Mouse (Mus musculus) ovary, postnatal 36 days (tissue): Measurements from ENCODE around the gene Dpm3.
A peak's percentile ranks its signal among the peaks of the same experiment; 100 is the strongest.

ENCODE experiments used
- DNase-seq: peaks from one replicate; pipeline ENCODE4 v3.0.0; 2022; ENCODE audit warnings: low spot score, mixed read lengths

Gene Dpm3

DNA sequence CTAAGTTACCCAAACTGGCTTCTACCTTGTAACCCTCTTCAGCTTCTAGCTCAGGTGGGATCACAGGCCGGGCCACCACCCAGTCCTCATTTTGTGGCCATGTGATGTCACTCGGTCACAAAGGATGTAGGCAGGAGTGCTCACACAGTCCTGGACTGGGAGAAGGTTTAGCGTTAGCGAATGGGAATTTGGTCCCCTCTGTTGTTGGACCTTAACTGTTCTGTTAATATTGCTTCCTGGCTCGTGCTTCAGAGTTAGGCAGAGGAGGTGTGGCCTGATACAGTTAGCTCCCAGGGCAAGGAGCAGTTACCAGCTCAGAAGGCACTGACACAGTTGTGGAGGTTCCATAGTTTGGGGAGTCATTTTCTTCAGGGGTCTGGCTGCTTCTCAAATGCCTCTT is 35.0 kb downstream of the Dpm3 start:
- DNase-seq = no peak

- DNase-seq = no peak
Observed at GRCm38 (mm10) chr3:89295685-89296230, 36.6 kb downstream of the Dpm3 start.

- DNase-seq = no peak
Observed at GRCm38 (mm10) chr3:89296761-89297396, 37.7 kb downstream of the Dpm3 start.

DNA sequence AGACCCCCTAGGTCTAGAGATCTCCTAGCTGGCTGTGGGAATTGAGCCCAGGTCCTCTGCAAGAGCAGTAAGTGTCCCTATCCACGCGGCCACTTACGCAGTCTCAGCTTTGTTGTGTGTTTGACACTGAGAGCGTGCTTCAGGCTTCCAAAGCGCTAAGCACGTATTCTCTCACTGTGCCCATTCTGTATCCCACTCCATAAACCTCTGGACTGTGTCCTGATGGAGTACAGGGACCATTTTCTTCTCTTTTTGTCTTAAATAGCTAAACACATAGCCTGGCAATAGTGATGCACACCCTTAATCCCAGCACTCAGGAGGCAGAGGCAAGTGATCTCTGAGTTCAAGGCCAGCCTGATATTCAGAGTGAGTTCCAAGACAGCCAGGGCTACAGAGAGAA is 39.8 kb downstream of the Dpm3 start:
- no peak for DNase-seq

GRCm38 (mm10) chr3:89299499-89299898 is 40.3 kb downstream of the Dpm3 start:
- DNase-seq = peak; percentile 22

DNA sequence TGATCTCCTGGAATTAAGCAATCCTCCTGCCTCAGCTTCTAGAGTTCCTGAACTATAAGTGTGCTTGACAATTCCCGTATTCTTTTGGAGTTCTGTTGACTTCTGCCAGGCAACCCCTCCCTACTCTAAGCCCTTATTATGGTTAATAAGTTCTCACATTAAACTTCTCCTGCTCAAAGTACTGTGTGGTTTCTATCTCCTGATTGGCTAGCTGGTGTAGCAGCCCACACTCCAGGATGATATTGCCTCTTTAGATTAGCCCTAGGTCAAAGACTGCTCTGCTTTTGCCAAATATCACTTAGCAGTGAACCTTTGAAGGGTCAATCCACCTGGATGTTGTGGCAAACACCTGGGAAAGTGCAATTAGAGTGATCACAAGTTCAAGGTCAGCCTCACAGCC is 40.9 kb downstream of the Dpm3 start:
- DNase-seq = no peak

DNA sequence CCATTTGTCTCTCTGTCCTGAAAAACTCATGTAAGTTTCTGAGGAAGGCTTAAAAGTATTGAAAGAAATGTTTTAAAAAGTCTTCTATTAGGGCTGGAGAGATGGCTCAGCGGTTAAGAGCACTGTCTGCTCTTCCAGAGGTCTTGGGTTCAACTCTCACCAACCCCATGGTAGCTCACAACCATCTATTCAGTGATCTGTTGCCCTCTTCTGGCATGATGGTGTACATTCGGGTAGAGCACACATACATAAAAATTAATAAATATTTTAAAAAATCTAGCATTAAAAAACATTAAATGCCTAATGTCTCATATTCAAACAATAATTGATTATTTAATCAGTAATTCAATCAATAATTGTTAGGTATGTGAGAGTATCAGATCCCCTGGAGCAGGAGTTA is 41.4 kb downstream of the Dpm3 start:
- DNase-seq = no peak

DNA sequence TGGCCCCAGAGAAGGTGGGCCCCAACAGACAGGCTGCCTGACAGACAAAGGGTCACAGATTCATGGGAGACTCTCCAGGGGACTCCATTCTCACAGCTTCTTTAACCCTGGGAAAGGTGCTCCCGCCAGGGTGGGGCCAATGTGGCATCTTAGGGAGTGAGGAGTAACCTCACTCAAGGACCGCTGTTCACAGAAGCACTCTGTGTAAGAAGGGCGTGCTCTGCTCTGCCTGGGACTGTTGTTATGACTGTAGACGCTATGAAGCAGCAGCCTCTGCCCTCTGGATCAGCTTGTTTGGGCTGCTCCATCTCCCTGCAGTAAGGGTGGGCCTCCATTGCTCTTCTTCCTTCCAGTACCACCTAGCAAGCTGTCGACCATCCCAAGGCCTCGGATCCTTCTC is 45.3 kb downstream of the Dpm3 start:
- no peak for DNase-seq

DNA sequence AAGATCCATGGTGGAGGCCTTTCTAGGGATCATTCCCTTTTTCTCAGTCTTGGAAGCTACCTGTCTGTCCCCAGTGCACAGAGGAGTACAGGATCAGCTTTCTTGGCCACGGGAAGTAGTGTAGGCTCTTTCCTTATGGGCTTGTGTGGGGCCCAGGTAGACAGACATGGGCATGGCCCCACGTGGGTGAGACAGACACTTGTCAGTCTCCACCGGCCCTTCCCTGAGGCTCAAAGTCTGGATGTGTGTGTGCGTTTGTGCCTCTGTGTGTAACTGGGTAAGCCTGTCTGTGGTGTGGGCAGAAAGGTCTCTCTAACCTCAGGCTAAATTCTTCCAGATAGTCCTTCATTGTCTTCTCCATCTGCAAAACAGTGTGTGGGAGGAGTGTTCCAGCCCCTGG is 45.9 kb downstream of the Dpm3 start:
- DNase-seq = no peak

DNA sequence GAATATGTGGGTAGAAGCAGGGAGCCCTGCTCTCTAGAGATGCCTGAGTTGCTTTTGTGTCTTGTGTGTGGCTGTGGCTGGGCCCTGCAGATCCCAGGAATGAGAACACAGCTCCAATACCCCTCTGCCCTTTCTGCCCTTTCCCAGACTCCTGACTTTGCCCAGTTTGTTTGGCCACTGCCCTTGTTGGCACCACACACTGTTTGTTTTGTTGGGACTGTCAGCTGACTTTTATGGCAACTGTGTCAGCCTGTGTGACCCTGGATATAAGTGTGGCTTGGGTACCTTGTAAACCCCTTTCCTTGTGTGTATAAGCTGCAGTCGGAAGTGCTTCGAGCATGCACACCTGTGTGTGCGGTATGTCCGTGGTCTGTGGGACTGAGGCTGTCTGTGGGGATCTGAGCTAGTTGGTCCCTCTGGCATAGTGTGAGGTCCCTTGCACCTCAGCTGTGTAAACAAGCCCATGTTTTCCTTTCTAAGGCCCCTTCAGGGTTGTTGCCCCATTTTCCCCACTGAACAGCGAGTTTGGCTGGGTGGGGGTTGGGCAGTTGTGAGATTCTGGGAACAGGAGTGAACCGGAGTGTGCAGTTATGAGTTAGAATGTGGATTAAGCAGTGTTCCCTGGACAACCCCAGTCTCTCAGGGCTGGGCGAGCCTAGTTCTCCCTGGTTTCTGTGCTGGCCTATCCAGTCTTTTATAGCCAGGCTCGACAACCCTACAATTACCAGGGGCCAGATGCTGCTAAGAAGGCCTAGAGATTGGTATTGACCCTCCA is 46.6 kb downstream of the Dpm3 start:
- no peak for DNase-seq

DNA sequence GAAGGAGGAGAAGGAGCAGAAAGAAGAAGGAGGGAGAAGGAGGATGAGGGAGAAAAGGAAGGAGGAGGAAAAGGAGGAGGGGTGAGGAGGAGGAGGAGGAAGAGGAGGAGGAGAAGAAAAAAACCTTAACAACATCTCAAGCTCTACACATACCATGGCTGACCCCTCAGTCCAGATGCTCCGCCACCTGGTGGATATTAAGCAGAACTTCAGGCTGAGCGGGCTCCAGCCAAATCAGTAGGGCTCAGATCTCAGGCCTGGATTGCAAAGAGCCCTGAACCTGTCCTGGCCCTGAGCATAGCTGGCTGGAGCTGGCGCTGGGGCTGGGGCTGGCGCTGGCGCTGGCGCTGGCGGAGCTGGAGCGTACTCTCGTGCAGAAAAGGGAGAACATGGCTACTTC is 48.9 kb downstream of the Dpm3 start:
- peak; percentile 64 for DNase-seq

DNA sequence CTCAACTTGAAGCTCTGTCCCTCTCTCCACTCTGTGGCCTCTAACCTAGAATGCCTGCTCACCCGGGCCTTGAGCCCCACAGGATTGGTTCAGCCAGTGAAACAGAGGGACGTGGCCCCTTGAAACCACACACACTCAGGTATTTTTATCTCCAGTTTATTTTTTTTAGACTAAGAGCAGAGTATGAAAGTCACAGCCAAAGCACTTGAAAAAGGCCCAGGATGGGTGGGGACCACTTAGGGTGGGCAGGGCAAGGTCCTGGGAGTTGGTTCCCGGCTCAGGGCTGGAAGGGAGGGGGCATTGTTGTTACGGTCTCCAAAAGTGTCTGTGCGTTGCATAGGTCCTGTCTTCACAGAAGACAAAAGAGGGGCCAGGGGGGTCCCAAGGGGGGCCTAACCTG is 55.2 kb downstream of the Dpm3 start:
- DNase-seq = no peak

- no peak for DNase-seq
Observed at GRCm38 (mm10) chr3:89314791-89315190, 55.6 kb downstream of the Dpm3 start.

GRCm38 (mm10) chr3:89315195-89315929 is 56.2 kb downstream of the Dpm3 start:
- peak; percentile 77 for DNase-seq

DNA sequence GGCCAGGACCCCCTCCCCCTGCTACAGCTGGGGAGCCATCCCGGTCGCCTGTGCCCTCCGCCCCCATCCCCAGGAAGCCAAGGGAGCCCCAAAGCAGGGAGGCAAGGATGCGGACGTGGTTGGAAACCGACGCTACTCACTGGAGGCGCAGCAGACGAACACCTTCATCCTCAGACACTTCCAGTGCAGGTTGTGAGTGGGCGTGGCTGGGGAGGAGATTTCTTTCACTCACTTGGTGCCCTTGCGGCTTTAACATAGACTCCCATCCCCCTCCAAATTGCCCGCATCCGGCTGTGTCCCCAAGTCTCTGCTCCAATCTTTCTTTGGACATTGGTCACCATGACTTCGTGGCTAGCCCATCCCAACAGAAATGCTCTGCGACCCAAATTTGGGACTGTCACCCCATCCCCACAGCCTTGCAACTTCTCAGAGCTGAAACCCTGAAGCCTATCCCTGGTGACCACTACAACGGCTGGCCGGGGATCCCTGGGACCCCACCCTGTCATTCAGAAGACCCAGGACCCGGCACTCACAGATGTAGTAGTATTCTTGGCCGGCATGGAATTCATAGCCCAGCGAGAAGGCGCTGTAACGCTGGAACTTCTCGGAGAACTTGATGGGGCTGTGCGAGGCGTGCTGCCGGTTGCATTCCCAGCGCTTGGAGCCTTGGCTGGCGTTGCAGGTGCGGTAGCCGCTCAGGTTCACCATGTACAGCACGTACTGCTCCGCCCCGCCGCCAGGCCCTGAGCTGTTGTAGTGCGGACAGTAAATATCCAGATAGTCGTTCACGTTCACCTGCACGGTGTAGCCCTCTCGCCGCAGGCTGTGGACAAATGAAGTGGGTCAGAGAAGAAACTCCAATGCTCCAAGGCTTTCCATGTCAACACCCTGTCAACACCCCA is 57.0 kb downstream of the Dpm3 start:
- no peak for DNase-seq
